Mouse (Mus musculus) activated CD4-positive, CD25-positive, alpha-beta regulatory T cell (primary cell): Measurements from ENCODE around the gene Slc25a3. TPM values are rescaled to one million over a fixed set of nuclear protein-coding genes. Genes with fewer than 3 reads are reported as not detected.

Source experiments
- polyA plus RNA-seq, 2 experiments: library from polyadenylated mRNA; unstranded; fragments of 100-300 nt; shearing (Covaris generic); gene quantifications; one replicate each; pipeline ENCODE4 v1.2.1; 2017

Gene Slc25a3
- polyA plus RNA-seq = 100 to 1,000 TPM; 376 to 511 TPM

GRCm38 (mm10) chr10:91123828-91124822 lies at the start of gene Slc25a3:
TSS of gene Slc25a3 (minus strand) at chr10:91124059.

GRCm38 (mm10) chr10:91082550-91083392 lies 41.1 kb downstream of the Slc25a3 start, which contains the start of the genes Apaf1 and Ikbip:
TSS of gene Apaf1 (minus strand) at chr10:91082770.
TSS of gene Ikbip (plus strand) at chr10:91082940.

Other genes starting within 250 kb of the Slc25a3 start
- 10 to 100 TPM; 24.5 to 39.5 TPM for gene Apaf1, start 41.3 kb downstream of the Slc25a3 start, polyA plus RNA-seq
- 1 to 10 TPM; 1.6 to 8.0 TPM for gene Ikbip, start 41.1 kb downstream of the Slc25a3 start, polyA plus RNA-seq
- gene Tmpo, start 57.3 kb upstream of the Slc25a3 start, polyA plus RNA-seq = 100 to 1,000 TPM; 171 to 204 TPM